10 mouse cellular contexts compared by ENCODE assay signal in genomic region chr1:172221297-172222063, GRCm38 (mm10). TPM values are rescaled to one million over a fixed set of nuclear protein-coding genes. Genes with fewer than 3 reads are reported as not detected.
DNase-seq lines count a peak whose midpoint lies in the region; ATAC-seq and TF ChIP-seq lines count a peak whose summit lies in the region.
"Had no signal": no experiment of that assay in that cellular context is flagged by ENCODE, and none has a peak within 500 bp of the region (broad histone marks: within the 10 kb centered on the region; RNA-seq: fewer than 3 reads in every experiment).

No protein-coding gene starts in this region.

- H3K27ac ChIP-seq in heart, embryonic 13.5 days (replicated peaks), result peak overlapping the region; percentile 90
- peak overlapping the region; percentile 79; the same call in 1 of the 2 replicates for H3K27ac ChIP-seq in lung, postnatal 0 days (ENCODE audit: low read length)
- peak overlapping the region; percentile 74; the same call in 1 of the 2 replicates for H3K27ac ChIP-seq in stomach, embryonic 14.5 days (ENCODE audit: low read length)

- no peak for ATAC-seq in heart, embryonic 13.5 days (ENCODE audit: extremely low read depth, insufficient number of reproducible peaks, low FRiP score, low TSS enrichment)
- no peak for ATAC-seq in lung, postnatal 0 days
- no peak for ATAC-seq in stomach, embryonic 14.5 days (ENCODE audit: insufficient number of reproducible peaks, insufficient read depth, low FRiP score, low read depth)
- no peak for ATAC-seq in granulocyte monocyte progenitor cell, adult 5-6 weeks (replicated peaks; ENCODE audit: poor library complexity, severe bottlenecking)

- no peak overlapping the region for H3K4me2 ChIP-seq in heart, embryonic 13.5 days
- H3K4me2 ChIP-seq in lung, postnatal 0 days (replicated peaks; ENCODE audit: low read depth, low read length), result no peak overlapping the region
- H3K4me2 ChIP-seq in stomach, embryonic 14.5 days (replicated peaks; ENCODE audit: low read depth, low read length), result no peak overlapping the region

- TF ChIP-seq CTCF in lung, postnatal 0 days (IDR thresholded peaks at IDR 0.05), result no peak

- intact Hi-C loops in heart, postnatal 25 days (cut with DNase I), result loop anchor here (2.0 kb wide), 1 partner anchor 21 kb away; no protein-coding TSS in a partner anchor
- intact Hi-C loops in gastrocnemius, postnatal 14 days (cut with DNase I; ENCODE audit: low total_unique reads), result no loop called here

- H3K9ac ChIP-seq in heart, embryonic 13.5 days, result peak overlapping the region; percentile 15
- no peak overlapping the region for H3K9ac ChIP-seq in lung, postnatal 0 days (replicated peaks; ENCODE audit: low read depth)
- no peak overlapping the region for H3K9ac ChIP-seq in stomach, embryonic 14.5 days (replicated peaks; ENCODE audit: low read depth, low read length)

- peaks cover 74% of the 10 kb centered on the region for H3K4me1 ChIP-seq in heart, embryonic 13.5 days
- peaks cover 4% of the 10 kb centered on the region; the same call in 1 of the 2 replicates for H3K4me1 ChIP-seq in lung, postnatal 0 days (ENCODE audit: insufficient read depth, low read depth, low read length)
- peaks cover 34% of the 10 kb centered on the region for H3K4me1 ChIP-seq in stomach, embryonic 14.5 days (ENCODE audit: control insufficient read depth, insufficient read depth, low read length)

- no peak for DNase-seq in heart, postnatal 25 days (ENCODE audit: low spot score)
- no peak for DNase-seq in lung, postnatal 0 days (ENCODE audit: low spot score)
- DNase-seq in lung, postnatal 14 days, result no peak
- DNase-seq in gastrocnemius, postnatal 14 days, result peak; percentile 61
- no peak for DNase-seq in layer of hippocampus, postnatal 14 days (ENCODE audit: low spot score in 2 of 2)

- no peaks in the 10 kb centered on the region for H3K27me3 ChIP-seq in heart, embryonic 13.5 days (replicated peaks)
- H3K27me3 ChIP-seq in lung, postnatal 0 days (replicated peaks; ENCODE audit: insufficient read depth, low read length), result no peaks in the 10 kb centered on the region
- no peaks in the 10 kb centered on the region for H3K27me3 ChIP-seq in stomach, embryonic 14.5 days (ENCODE audit: control insufficient read depth, insufficient read depth, low read length)

- no peak for TF ChIP-seq EP300 in lung, postnatal 0 days (IDR thresholded peaks at IDR 0.05)

- no peaks in the 10 kb centered on the region for H3K36me3 ChIP-seq in heart, embryonic 13.5 days
- H3K36me3 ChIP-seq in lung, postnatal 0 days (ENCODE audit: insufficient read depth, low read length), result no peaks in the 10 kb centered on the region
- H3K36me3 ChIP-seq in stomach, embryonic 14.5 days (ENCODE audit: control insufficient read depth, insufficient read depth, low read length), result no peaks in the 10 kb centered on the region

- 29% methylated on average over 11 of the region's 11 CpGs for WGBS in heart, embryonic 13.5 days
- 53% methylated on average over 11 of the region's 11 CpGs for WGBS in lung, postnatal 0 days
- 43% methylated on average over 11 of the region's 11 CpGs for WGBS in stomach, embryonic 14.5 days

- H3K4me3 ChIP-seq in heart, embryonic 13.5 days, result no peak overlapping the region
- no peak overlapping the region for H3K4me3 ChIP-seq in lung, postnatal 0 days (ENCODE audit: low read depth, low read length)
- H3K4me3 ChIP-seq in stomach, embryonic 14.5 days (ENCODE audit: low read depth, low read length), result no peak overlapping the region
- H3K4me3 ChIP-seq: erythroblast, embryonic 14.5 days had no signal

- no peaks in the 10 kb centered on the region for H3K9me3 ChIP-seq in heart, embryonic 13.5 days
- H3K9me3 ChIP-seq in lung, postnatal 0 days (ENCODE audit: low read length), result no peaks in the 10 kb centered on the region
- no peaks in the 10 kb centered on the region for H3K9me3 ChIP-seq in stomach, embryonic 14.5 days (ENCODE audit: control insufficient read depth, low read depth, low read length)

RNA-seq across cellular contexts. Expression of gene Casq1, which starts 1.8 kb away (rescaled TPM):
- 162 and 211 TPM in 2 replicates for polyA plus RNA-seq in heart, embryonic 13.5 days (2015; fragmentation: Nextera tagmentation; extraction: Ambion mirVana)
- total RNA-seq in heart, postnatal 25 days (2021), result 10 to 100 TPM; 12.6 to 18.0 TPM
- 2.5 TPM in 2 replicates for polyA plus RNA-seq in lung, postnatal 0 days (2015; fragmentation: Nextera tagmentation; extraction: Ambion mirVana)
- total RNA-seq in gastrocnemius, postnatal 14 days (2021), result 1,000 to 10,000 TPM; 6,638 to 7,021 TPM
- 13.6 and 13.8 TPM in 2 replicates for polyA plus RNA-seq in stomach, embryonic 14.5 days (2014; fragmentation: Nextera tagmentation; extraction: Ambion mirVana)
- not detected in 2 replicates for total RNA-seq in granulocyte monocyte progenitor cell, adult 5-6 weeks (2014; fragmentation: Nextera tagmentation)
- total RNA-seq in granulocyte monocyte progenitor cell, adult 5-6 weeks (2017), result not detected in 2 replicates
- 1 to 10 TPM; 1.1 to 1.4 TPM for total RNA-seq in layer of hippocampus, postnatal 14 days (2021)
- polyA plus RNA-seq: erythroblast, embryonic 14.5 days had no signal

RNA-seq across cellular contexts. Expression of gene Pea15a, which starts 14.9 kb away (rescaled TPM):
- polyA plus RNA-seq in heart, embryonic 13.5 days (2015; fragmentation: Nextera tagmentation; extraction: Ambion mirVana), result 169 and 180 TPM in 2 replicates
- 10 to 100 TPM; 65.8 to 70.5 TPM for total RNA-seq in heart, postnatal 25 days (2021)
- polyA plus RNA-seq in lung, postnatal 0 days (2015; fragmentation: Nextera tagmentation; extraction: Ambion mirVana), result 114 and 118 TPM in 2 replicates
- 10 to 100 TPM; 39.2 to 60.3 TPM for total RNA-seq in gastrocnemius, postnatal 14 days (2021)
- polyA plus RNA-seq in stomach, embryonic 14.5 days (2014; fragmentation: Nextera tagmentation; extraction: Ambion mirVana), result 93.6 and 99.4 TPM in 2 replicates
- 3.5 and 6.0 TPM in 2 replicates for total RNA-seq in granulocyte monocyte progenitor cell, adult 5-6 weeks (2014; fragmentation: Nextera tagmentation)
- 1.2 and 1.7 TPM in 2 replicates for total RNA-seq in granulocyte monocyte progenitor cell, adult 5-6 weeks (2017)
- total RNA-seq in layer of hippocampus, postnatal 14 days (2021), result 100 to 1,000 TPM; 360 to 376 TPM

RNA-seq across cellular contexts. Expression of gene Atp1a4, which starts 36.7 kb away (rescaled TPM):
- 0.21 and 0.52 TPM in 2 replicates for polyA plus RNA-seq in heart, embryonic 13.5 days (2015; fragmentation: Nextera tagmentation; extraction: Ambion mirVana)
- not detected for total RNA-seq in heart, postnatal 25 days (2021)
- 0.04 and 0.05 TPM in 2 replicates for polyA plus RNA-seq in lung, postnatal 0 days (2015; fragmentation: Nextera tagmentation; extraction: Ambion mirVana)
- under 1 TPM; 0.66 to 0.96 TPM for total RNA-seq in gastrocnemius, postnatal 14 days (2021)
- polyA plus RNA-seq in stomach, embryonic 14.5 days (2014; fragmentation: Nextera tagmentation; extraction: Ambion mirVana), result not detected in 2 replicates
- not detected in 2 replicates for total RNA-seq in granulocyte monocyte progenitor cell, adult 5-6 weeks (2014; fragmentation: Nextera tagmentation)
- total RNA-seq in granulocyte monocyte progenitor cell, adult 5-6 weeks (2017), result not detected in 2 replicates
- total RNA-seq in layer of hippocampus, postnatal 14 days (2021), result not detected
- total RNA-seq: layer of hippocampus, adult 18-20 months had no signal
- polyA plus RNA-seq: erythroblast, embryonic 14.5 days had no signal

RNA-seq across cellular contexts. Expression of gene Igsf8, which starts 40.0 kb away (rescaled TPM):
- 27.8 and 31.6 TPM in 2 replicates for polyA plus RNA-seq in heart, embryonic 13.5 days (2015; fragmentation: Nextera tagmentation; extraction: Ambion mirVana)
- 10 to 100 TPM in 1 of 2 experiments, 1 to 10 TPM in 1; 9.3 to 15.2 TPM for total RNA-seq in heart, postnatal 25 days (2021)
- 30.0 and 32.4 TPM in 2 replicates for polyA plus RNA-seq in lung, postnatal 0 days (2015; fragmentation: Nextera tagmentation; extraction: Ambion mirVana)
- 10 to 100 TPM; 11.1 to 12.5 TPM for total RNA-seq in gastrocnemius, postnatal 14 days (2021)
- polyA plus RNA-seq in stomach, embryonic 14.5 days (2014; fragmentation: Nextera tagmentation; extraction: Ambion mirVana), result 36.3 and 38.4 TPM in 2 replicates
- 53.7 and 58.4 TPM in 2 replicates for total RNA-seq in granulocyte monocyte progenitor cell, adult 5-6 weeks (2014; fragmentation: Nextera tagmentation)
- total RNA-seq in granulocyte monocyte progenitor cell, adult 5-6 weeks (2017), result 24.8 and 25.0 TPM in 2 replicates
- 100 to 1,000 TPM; 185 to 195 TPM for total RNA-seq in layer of hippocampus, postnatal 14 days (2021)

Comparison
In these comparisons a context has a peak if more than half of its experiments do, and no peak if none do; other contexts are left out.
1. RNA of gene Casq1, which starts 1.8 kb away (total RNA-seq): 6,638 to 7,021 TPM in gastrocnemius, postnatal 14 days; 12.6 to 18.0 TPM in heart, postnatal 25 days, 1.1 to 1.4 TPM in layer of hippocampus, postnatal 14 days and not detected in granulocyte monocyte progenitor cell, adult 5-6 weeks; every median in the first group is over 100 times any median in the second.
2. RNA of gene Pea15a, which starts 14.9 kb away (total RNA-seq): 360 to 376 TPM in layer of hippocampus, postnatal 14 days, 65.8 to 70.5 TPM in heart, postnatal 25 days and 39.2 to 60.3 TPM in gastrocnemius, postnatal 14 days; 1.2 to 6.0 TPM in granulocyte monocyte progenitor cell, adult 5-6 weeks; every median in the first group is over 4 times any median in the second.
3. Peak in every context shown above with its lines, with median percentiles within 50 percentile points of each other: H3K27ac ChIP-seq.